Mouse (Mus musculus): ENCODE measurements around the gene Rps23.
"Not testable (repeated sequence)": the region's sequence is repeated elsewhere in the genome, so short reads cannot be mapped to it uniquely, and the experiment has no call there.

The Rps23 gene

DNA sequence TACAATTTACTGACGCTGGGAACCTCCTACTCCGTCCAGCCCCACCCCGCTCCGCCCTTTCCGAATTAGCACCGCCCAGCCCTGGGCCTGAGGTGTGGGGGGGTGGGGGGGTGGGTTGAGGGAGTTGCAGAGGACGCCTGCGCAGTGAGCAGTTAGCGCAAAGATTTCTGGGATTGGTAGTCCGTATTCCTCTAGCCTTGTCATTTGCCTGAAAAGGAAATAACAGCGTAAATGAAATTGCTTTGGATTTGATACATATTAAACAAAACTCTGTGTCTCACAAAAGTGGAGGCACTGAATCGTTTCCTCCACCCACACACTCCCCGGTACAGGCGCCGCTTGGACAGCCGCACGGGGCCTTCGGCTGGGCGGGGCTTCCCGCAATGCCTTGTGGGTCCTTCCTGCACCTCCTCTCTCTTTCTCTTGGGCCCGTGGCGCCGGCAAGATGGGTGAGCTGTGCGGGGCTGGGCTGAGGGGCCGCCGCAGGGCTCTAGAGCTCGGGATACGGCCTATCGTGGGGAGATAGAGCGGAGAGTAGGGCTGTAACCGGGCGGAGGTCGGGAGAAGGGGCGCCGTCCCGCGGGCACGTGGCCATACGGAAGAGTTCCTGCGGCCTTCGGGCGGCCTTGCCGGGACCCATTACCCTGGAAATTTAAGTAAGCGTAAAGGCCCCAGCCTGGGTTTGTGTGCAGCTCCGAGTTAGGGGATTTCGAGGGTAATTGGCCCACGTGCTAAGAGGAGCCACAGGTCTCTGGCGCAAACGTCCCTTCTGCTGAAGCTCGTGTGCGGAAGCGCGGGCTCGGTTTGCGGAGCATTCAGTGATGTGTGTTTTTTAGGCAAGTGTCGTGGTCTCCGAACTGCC, at the start of gene Rps23:
Gene Rps23 (plus strand): TSS at position 208 of the 862 bp plus-strand sequence.
- DNase-seq (ENCODE audit: low spot score in 2 of 2): peak; percentile 89 to 91

DNA sequence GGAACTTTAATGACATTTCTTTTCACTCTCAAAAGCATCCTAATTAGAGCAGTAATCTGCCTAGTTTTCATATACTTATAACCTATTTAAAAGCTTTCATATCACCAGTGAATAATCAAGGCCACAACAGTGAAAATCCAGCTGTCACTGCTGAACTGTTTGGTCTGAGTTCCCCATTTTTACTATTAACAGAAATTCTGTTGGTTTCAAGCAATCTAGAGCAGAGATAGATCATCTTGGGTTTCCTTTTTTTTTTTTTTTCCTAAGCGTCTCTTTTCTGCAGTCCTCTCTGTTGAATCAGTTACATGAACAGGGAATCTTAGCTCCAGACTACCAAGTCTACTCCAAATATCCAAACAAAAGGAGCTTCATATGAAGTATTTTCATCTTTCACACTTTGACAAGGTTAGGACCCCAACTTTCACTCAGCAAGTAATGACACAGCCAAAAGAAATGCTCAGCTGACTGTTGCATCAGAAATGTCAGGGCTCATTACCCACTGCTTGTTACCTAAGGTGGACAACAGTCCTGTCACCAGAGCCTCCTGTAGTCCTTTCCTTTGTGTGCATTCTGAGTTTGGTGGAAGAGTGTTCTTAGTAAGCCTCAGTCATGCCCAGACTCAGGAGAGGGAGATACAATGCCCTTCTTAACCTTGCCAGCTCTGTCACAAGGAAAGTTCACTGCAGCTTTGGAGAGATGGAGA, 40.9 kb upstream of the Rps23 start:
- no peak for DNase-seq (ENCODE audit: low spot score in 2 of 2)

DNA sequence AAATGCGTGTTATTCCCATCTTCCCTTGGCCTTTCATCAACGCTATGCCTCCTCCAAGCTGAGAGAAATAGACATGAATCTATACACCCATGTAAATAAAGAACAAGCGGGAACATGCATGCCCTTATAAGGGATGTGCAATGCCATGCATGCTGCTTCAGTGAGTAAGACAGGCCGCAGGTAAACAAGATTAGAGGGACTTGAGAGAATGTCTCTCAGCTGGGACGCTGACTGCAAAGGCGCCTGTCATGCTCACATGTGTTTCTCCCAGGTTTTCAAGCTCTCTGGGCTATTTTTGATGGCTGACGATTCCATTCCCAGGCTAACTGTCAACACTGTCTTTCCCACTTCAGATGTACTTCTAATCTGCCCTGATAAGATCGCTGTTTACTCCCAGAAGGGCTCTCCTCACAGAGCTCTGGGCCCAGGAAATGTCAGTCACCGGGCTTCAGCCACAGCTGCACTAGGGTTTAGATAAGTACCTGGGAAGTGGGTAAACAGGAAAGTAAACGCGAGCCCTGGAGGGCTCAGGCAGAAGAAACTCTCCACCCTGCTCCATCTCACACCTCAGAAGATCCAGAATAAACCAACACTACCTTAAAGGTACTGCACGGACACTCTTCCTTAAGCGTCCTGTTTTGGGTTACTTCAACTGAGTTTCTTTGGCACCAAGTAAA, 36.8 kb upstream of the Rps23 start:
- no peak for DNase-seq (ENCODE audit: low spot score in 2 of 2)

DNA sequence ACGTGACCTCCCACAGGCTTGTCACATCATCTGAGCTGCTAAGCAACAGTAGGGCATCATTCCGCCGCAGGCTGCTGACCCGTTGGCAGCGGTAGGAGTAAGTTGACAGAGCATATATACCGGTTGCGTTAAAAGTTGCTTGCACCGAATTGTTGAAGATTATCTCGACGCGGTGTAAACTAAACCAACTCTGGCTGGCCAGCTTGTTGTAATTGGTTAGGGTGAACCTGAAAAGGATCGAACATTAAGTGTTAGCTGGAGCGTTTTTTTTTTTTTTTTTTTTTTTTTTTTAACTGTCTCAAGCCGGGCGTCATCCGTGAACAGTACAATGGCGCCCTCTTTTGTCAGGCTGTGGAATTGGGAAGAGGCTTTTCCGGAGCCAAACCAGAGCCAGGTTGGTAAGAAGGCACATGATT, 36.2 kb upstream of the Rps23 start:
- peak; percentile 74 to 88 for DNase-seq (ENCODE audit: low spot score in 2 of 2)

DNA sequence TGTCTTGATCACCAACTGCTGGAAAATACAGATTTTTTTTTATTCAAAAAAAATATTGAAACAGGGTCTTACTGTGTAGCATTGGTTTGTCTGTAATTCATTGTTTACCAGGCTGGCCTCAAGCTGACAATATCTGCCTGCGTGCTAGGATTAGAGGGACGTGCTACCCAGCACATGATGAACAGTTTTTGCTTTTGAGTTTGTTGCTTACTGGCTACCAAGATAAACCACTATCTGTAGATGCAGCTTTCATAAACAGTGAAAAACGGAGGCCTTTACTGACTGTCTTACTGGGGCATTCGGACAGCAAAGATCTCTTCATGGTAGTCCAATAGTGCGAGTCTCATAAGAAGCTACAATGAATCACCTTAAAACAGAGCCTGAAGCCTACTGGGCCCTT, 32.6 kb upstream of the Rps23 start:
- no peak for DNase-seq (ENCODE audit: low spot score in 2 of 2)

DNA sequence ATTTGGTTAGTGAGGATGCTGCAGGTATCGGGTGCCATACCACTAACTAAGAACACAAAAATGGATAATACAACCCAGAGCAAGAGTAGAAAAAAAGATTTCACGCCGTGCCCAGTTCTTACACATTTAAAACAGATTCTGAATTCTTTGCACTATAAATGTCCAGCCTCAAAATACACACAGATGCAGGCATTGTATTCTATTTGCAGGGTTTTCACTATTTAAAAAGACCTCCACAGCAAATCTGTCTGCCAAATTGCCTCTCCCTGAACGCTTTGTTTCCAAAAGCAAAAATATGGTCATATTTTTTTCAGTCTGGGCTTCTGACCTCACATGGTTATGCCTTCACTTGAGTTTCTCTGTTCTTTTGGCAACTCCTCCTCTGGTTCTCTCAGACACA, 27.9 kb upstream of the Rps23 start:
- DNase-seq (ENCODE audit: low spot score in 2 of 2): no peak

DNA sequence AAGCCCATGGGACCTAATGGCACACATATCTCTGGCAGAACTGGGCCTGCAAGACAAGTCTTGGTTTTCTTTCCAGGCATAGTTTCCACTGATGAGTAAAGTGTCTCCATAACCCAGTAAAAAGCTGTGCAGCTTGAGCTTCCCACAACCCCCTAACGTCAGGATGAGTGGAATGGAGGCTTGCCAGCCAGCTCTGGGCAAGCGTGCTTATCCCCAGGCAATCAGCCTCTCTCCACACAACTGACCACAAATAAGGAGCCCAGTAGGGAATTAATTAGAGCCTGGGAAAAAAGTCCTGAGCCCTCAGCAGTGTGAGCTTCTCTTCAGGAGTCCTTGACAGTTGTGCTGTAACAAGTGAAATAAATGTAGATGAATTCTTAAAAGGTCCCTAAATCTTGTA, 26.7 kb upstream of the Rps23 start:
- DNase-seq (ENCODE audit: low spot score in 2 of 2): peak in 1 of 2 experiments; percentile 45

DNA sequence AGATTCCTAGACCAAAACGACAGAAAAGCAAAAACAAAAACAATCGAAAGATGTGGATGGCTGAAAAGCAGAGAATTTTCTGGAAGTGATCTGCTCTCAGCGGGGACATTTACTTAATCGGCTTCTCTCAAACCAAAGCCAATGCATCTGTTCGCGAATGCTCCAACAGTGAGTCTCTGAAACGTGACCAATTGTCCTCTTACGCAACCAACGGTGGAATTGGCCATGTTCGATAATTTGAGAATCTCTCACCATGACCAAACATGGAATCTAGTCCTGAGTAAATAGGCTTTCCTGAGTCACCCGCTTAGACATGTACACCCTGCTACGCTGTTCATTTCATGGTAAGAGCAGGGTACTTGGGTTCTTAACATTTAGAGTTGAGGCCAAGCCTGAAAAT, 25.9 kb upstream of the Rps23 start:
- DNase-seq (ENCODE audit: low spot score in 2 of 2): no peak

DNA sequence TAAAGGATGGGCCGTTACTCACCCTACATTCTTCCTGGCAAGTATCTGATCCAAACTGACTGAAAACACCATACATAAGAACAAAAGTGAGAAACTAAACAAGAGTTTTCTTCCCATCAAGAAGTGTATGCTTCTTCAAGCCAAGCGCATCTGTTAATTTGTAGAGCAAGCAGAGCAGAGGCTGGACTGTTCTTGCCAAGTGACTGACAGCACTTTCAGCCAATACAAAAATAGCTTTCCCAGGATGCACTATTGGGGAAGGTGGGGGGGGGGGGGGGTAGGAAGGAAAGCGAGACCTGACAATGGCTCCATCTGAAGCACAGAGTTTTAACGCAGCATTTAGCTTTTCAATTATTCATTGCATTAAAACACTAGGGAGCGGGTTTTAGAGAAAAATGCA, 17.6 kb upstream of the Rps23 start, which contains the start of gene Atp6ap1l:
Gene Atp6ap1l (minus strand): TSS at position 180 of the 400 bp plus-strand sequence.
- DNase-seq (ENCODE audit: low spot score in 2 of 2): peak in 1 of 2 experiments; percentile 36

DNA sequence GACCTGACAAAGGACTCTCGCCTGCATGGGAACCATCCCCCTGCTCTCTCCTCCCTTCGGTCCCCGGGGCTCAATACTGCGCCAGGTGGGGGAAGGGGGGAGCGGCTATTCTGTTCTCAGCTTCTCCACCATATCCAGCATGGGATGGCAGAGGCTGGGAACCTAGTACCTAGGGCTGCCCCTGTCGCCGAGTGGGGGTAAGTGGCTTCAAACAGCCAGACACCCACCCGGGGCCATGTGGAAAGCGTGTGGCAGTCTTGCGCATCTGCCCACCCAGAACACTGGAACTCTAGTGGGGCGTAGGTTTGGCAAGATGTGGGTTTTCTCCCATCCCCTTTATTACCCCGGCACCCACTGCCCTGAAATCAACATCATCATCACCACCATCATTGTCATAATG, 15.4 kb upstream of the Rps23 start:
- no peak for DNase-seq (ENCODE audit: low spot score in 2 of 2)

DNA sequence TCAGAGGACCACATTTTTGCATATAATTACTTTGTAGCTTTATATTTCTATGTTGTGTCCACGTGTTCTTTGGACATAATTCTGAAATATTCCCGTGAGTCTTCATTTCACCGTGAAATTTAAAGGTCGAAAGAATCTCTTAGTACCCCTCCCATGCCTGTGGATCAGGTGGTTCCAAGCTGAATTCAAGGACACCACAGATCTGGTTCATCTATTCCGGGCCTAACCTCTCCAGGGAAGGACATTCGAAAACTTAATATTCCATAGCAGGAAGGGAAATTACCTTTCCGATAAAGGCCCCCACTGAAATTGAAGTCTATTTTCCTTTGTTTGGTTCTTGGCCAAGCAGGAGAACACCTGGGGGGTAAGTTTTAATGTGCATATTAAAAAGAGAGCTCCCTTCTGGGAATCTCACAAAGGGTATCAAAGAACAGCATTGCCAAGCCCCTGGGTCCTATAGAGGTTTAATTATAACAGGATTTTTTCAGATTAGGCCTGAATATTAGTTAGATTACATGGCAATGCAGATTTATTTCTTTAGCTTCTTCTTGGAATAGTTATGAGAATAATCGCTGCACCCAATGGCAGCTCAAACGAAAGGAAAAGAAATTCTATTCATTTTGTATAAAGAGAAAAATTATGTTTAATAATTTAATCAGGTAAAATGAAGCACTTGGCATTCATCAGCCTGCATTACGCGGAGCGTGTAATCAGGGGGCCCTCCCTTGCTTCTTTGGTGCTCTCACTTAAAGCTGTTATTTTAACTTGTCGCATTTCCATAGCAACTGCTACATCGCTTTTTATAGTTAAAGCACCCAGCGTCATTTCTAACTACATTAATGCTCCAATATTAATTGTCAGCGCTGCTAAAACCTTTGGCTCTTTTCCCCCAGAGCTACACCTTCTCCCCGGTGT, 9.7 kb upstream of the Rps23 start:
- peak; percentile 39 to 63 for DNase-seq (ENCODE audit: low spot score in 2 of 2)

DNA sequence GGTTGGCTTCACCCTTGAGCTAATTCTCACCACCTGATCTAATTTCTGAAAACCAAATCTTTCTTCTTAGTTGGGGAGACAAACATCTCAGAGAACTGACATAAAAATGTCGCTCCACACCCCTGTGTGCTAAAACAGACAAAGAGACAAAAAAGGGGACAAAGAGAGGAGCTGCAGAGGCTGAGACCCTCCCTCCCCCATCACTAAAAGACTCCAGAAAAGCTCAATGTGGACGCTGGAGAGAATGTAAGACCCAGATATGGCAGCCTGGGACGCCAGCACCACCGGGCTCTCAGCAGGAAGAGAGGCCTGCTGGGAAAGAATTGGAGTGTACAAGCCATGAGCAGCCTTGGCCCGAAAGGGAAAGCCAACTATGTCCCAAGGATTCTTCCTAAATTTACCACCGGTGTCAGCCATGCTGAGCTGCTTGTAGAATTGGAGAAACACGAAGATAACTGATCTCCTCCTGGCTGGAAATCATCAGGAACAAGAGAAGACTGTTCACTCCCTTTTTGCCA, 9.0 kb upstream of the Rps23 start:
- DNase-seq (ENCODE audit: low spot score in 2 of 2): peak in 1 of 2 experiments; percentile 33

DNA sequence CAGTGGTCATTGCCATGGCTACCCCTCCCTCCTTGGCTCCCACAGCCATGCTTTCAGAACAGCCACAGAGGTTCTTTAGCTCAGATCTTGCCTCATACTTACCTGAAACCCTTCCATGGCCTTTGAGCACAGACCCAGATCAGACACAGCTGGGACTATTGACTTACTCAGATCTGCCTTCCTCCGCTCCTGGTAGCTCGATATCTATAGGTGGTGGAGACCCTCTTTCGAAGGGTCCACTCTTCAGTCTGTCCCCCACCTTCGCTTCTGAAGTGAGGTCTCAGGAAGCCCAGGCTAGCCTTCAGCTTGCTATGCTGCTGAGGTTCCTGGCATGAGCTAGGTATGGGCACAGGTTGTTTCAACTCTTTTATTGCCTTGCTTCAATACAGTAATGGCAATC, 8.0 kb upstream of the Rps23 start:
- DNase-seq (ENCODE audit: low spot score in 2 of 2): no peak

DNA sequence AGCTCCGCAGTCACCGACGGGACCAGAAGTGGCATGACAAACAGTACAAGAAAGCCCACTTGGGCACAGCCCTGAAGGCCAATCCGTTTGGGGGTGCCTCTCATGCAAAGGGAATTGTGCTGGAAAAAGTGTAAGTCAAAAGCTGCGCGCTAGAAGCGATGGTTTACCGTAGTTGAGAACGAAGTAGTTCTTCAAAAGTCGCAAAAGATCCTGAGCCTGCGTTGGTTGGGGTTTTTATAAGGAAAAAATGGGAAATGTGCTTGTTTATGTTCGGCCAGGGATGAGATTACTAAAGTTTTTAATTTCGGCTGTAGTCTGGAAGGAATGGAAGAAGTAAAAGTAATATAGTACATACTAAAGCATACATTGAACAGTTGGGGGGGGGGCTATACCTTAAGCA, 859 bp downstream of the Rps23 start:
- not testable (repeated sequence) for DNase-seq (ENCODE audit: low spot score in 2 of 2)

DNA sequence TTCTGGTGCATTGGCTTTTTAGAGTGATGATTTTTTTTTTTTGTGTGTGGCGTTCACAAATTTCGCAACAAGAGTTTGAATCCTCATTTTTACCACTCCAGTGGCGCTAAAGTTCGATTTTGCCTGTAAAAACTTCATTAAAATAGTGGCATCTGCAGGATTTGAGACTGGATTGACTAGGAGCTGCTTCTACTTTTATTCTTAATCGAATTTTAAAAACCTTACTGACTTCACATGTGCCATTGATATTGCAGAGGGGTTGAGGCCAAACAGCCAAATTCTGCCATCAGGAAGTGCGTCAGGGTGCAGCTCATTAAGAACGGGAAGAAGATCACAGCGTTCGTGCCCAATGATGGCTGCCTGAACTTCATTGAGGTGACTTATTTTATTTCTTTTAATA, 1.3 kb downstream of the Rps23 start:
- DNase-seq (ENCODE audit: low spot score in 2 of 2): no peak

DNA sequence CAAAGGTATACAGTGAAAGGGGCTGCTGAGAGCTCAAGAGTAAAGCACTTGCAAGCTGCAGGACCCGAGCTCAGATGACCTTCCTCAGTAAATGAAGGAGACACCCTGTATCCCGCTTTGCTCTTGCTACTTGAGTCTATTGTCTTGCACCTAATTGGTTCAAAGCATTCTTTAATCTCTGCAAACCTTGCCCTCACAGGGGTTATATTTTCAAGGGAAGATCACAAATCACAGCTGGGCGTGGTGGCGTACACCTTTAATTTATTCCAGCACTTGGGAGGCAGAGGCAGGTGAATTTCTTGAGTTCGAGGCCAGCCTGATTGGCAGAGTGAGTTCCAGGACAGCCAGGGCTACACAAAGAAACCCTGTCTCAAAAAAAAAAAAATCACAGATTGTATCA, 2.4 kb downstream of the Rps23 start:
- DNase-seq (ENCODE audit: low spot score in 2 of 2): no peak

DNA sequence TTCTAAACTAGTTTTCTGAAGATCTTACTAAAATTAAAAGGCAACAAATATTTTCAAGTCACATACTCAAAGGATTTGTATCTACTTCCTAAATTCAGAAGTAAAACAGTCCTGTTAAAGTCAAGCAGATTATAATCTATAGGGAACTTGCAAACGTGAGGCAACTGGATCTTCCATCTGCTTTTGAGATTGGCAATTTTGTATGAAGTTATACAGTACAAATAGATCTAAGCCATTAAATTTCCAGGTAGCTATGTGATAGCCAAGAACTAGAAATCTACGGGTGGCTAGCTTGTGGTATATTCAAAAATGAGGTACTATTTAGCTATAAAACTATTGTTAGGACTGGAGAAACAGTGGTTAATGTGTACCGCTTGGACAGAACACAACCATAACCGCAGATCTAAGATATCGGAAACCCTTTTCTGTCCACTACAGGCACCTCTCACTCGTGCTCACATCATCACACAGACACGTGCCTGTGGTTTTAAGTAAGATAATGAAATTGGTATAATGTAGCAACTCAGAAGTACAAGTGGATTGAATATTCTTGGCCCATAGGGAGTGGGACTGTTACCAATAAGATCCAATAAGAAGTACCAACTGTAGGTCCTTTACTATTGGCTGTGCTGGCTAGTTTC, 3.5 kb downstream of the Rps23 start:
- DNase-seq (ENCODE audit: low spot score in 2 of 2): no peak

DNA sequence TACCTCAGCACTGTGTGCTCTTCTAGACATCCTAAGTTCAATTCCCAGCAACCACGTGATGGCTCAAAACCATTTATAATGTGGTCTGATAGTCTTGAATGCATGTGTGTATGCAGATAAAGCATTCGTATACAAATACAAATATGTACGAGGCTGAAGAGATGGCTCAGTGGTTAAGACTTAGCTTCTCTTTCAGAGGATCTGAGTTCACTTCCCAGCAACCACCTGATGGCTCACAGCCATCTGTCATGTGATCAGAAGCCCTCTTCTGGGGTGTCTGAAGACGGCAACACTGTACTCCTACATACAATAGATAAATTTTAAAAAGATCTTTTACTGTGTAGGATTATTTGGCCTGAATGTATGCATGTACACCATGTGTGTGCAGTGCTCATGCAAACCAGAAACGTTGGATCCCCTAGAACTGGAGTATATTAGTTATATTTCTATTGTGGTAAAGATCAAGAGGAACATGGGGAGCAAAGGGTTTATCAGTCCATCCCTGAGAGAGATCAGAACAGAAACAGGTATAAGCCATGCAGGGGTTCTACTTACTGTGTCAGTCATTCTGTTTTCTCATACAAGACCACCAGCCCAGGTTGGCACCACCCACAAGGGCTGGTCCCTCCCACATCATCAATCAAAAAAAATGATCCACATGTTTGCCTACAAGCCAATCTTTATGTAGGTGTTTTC, 4.3 kb downstream of the Rps23 start:
- no peak for DNase-seq (ENCODE audit: low spot score in 2 of 2)

DNA sequence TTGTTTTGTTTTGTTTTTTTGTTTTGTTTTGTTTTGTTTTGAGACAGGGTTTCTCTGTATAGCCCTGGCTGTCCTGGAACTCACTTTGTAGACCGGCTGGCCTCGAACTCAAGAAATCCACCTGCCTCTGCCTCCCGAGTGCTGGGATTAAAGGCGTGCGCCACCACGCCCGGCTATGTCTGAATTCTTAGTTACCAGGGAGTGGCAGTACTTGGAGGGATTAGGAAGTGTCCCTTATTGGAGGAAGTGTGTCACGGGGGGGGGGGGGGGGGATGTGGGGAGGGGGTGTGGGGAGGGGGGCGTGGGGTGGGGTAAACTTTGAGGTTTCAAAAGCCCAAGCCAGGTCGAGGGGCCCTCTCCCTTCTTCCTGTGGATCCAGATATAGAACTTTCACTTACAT, 5.5 kb downstream of the Rps23 start:
- DNase-seq (ENCODE audit: low spot score in 2 of 2): not testable (repeated sequence)

DNA sequence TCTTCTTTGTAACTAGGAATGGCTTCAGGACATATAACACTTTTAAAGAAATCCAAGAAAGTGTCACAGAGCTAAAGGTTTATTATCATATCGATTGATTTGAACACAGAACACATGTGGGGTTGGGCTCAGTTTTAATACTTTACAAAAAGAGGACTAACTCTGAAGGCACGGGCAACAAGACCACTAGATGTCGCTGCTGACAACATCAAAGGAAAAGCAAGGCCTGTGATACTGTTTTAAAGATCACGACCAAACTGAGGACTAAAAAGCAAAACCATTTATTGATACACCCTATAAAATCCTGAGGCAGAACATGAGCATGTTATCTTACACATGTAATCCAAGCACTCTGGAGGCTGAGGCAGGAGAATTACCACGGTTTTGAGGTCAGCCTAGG, 7.1 kb downstream of the Rps23 start:
- DNase-seq (ENCODE audit: low spot score in 2 of 2): peak; percentile 74 to 88
